In genomic region chr3:153658051-153658777, GRCm38 (mm10) we compare ENCODE assay signal across 8 mouse cellular contexts.
DNase-seq lines count a peak whose midpoint lies in the region; ATAC-seq and TF ChIP-seq lines count a peak whose summit lies in the region.

No protein-coding gene starts in this region.

- TF ChIP-seq CTCF in heart, adult 2 months (IDR thresholded peaks at IDR 0.05): peak; percentile 78
- TF ChIP-seq CTCF in midbrain, postnatal 0 days (IDR thresholded peaks at IDR 0.05): peak; percentile 83

- TF ChIP-seq POLR2A in heart, adult 2 months (IDR thresholded peaks at IDR 0.05; ENCODE audit: insufficient read depth, low read depth, low read length): no peak

- no peaks in the 10 kb centered on the region for H3K79me2 ChIP-seq in heart, adult 2 months (replicated peaks; ENCODE audit: control insufficient read depth, insufficient read depth, low read length)

- H3K27me3 ChIP-seq in heart, adult 2 months (ENCODE audit: control insufficient read depth, insufficient read depth, low read length): no peaks in the 10 kb centered on the region
- H3K27me3 ChIP-seq in heart, embryonic 12.5 days (replicated peaks): peaks cover 16% of the 10 kb centered on the region; the same call in 1 of the 2 replicates
- H3K27me3 ChIP-seq in midbrain, postnatal 0 days (ENCODE audit: insufficient read depth, low read length): no peaks in the 10 kb centered on the region

- no peaks in the 10 kb centered on the region for H3K4me1 ChIP-seq in heart, adult 2 months (ENCODE audit: control insufficient read depth, insufficient read depth, low read length)
- 0 out of 2 replicates have a peak, but pooled peaks cover 7% of the 10 kb centered on the region for H3K4me1 ChIP-seq in heart, embryonic 12.5 days (replicated peaks)
- H3K4me1 ChIP-seq in midbrain, postnatal 0 days (ENCODE audit: insufficient read depth, low read length): no peaks in the 10 kb centered on the region; the same call in 1 of the 2 replicates

- no peak overlapping the region for H3K4me2 ChIP-seq in heart, embryonic 12.5 days
- no peak overlapping the region for H3K4me2 ChIP-seq in midbrain, postnatal 0 days (ENCODE audit: low read depth, low read length, poor library complexity, severe bottlenecking)

- no peak overlapping the region for H3K9ac ChIP-seq in heart, adult 2 months (ENCODE audit: low read depth, low read length)
- no peak overlapping the region for H3K9ac ChIP-seq in heart, embryonic 12.5 days
- H3K9ac ChIP-seq in midbrain, postnatal 0 days (replicated peaks; ENCODE audit: low read length, poor library complexity, severe bottlenecking): no peak overlapping the region

- no peak overlapping the region for H3K4me3 ChIP-seq in heart, adult 2 months
- H3K4me3 ChIP-seq in heart, embryonic 12.5 days: no peak overlapping the region
- H3K4me3 ChIP-seq in midbrain, postnatal 0 days (ENCODE audit: low read depth, low read length): no peak overlapping the region

- intact Hi-C loops in heart, adult 2 months (cut with DNase I): loop anchor here (1.0 to 10.0 kb wide), 3 partner anchors 64 to 153 kb away; no protein-coding TSS in a partner anchor
- intact Hi-C loops in heart, postnatal 36 days (cut with DNase I): loop anchor here (2.0 kb wide), 1 partner anchor 149 kb away; no protein-coding TSS in a partner anchor
- intact Hi-C loops in left cerebral cortex, postnatal 4 days (cut with DNase I): no loop called here

- TF ChIP-seq EP300 in heart, adult 2 months (IDR thresholded peaks at IDR 0.05; ENCODE audit: insufficient read depth, low read depth, low read length): 0 out of 2 replicates have a peak, but pooled peaks have one; percentile 26

- DNase-seq in heart, adult 2 months: peak; percentile 18 to 50
- DNase-seq in NIH3T3 (ENCODE audit: low read depth): peak; percentile 27
- peak; percentile 68 for DNase-seq in embryo, embryonic 10 days (ENCODE audit: low spot score)
- DNase-seq in heart, postnatal 36 days: peak; percentile 14 to 36
- peak; percentile 55 for DNase-seq in left cerebral cortex, postnatal 4 days
- peak; percentile 63 for DNase-seq in midbrain, postnatal 0 days (ENCODE audit: low spot score)
- DNase-seq in thymus, postnatal 14 days: peak; percentile 68

- 65% methylated on average over 22 of the region's 22 CpGs for WGBS in heart, adult 2 months
- 66% methylated on average over 22 of the region's 22 CpGs for WGBS in heart, embryonic 12.5 days
- 71% methylated on average over 22 of the region's 22 CpGs for WGBS in midbrain, postnatal 0 days

- H3K27ac ChIP-seq in heart, adult 2 months: no peak overlapping the region
- no peak overlapping the region for H3K27ac ChIP-seq in heart, embryonic 12.5 days (ENCODE audit: poor library complexity, severe bottlenecking)
- no peak overlapping the region for H3K27ac ChIP-seq in midbrain, postnatal 0 days (ENCODE audit: low read depth, low read length)

- ATAC-seq in heart, embryonic 12.5 days (ENCODE audit: insufficient number of reproducible peaks, low FRiP score): no peak
- ATAC-seq in midbrain, postnatal 0 days (ENCODE audit: low FRiP score): no peak

- H3K9me3 ChIP-seq in heart, embryonic 12.5 days (replicated peaks): no peaks in the 10 kb centered on the region
- no peaks in the 10 kb centered on the region for H3K9me3 ChIP-seq in midbrain, postnatal 0 days (ENCODE audit: low read length)

- no peaks in the 10 kb centered on the region for H3K36me3 ChIP-seq in heart, adult 2 months (ENCODE audit: control insufficient read depth, insufficient read depth, low read length)
- H3K36me3 ChIP-seq in heart, embryonic 12.5 days: no peaks in the 10 kb centered on the region
- no peaks in the 10 kb centered on the region for H3K36me3 ChIP-seq in midbrain, postnatal 0 days (ENCODE audit: insufficient read depth, low read length)
